Mouse (Mus musculus) brain, embryonic 14.5 days (tissue): ENCODE results near the gene Uchl5.

ENCODE experiments used
- CTCF ChIP-seq: fragments of 200-500 bp; IDR thresholded peaks from 2 replicates; pipeline ENCODE4 v1.5.1; 2012; ENCODE audit warnings: inconsistent platforms, mild to moderate bottlenecking, moderate library complexity, borderline replicate concordance; ENCODE audit not compliant: insufficient read depth, insufficient read length; ENCODE audit errors: extremely low read depth
- POLR2A ChIP-seq: fragments of 200-500 bp; IDR thresholded peaks from 2 replicates; pipeline ENCODE4 v1.6.1; 2012; ENCODE audit warnings: mild to moderate bottlenecking, inconsistent platforms, borderline replicate concordance; ENCODE audit not compliant: poor library complexity, insufficient read depth, insufficient read length, severe bottlenecking; ENCODE audit errors: extremely low read depth

GRCm38 (mm10) chr1:143836363-143837182 lies 59.5 kb downstream of the Uchl5 start:
- no peak for TF ChIP-seq POLR2A
- no peak for TF ChIP-seq CTCF
